15 mouse cellular contexts compared by ENCODE assay signal in genomic region chr2:163670872-163671594, GRCm38 (mm10). TPM values are rescaled to one million over a fixed set of nuclear protein-coding genes. Genes with fewer than 3 reads are reported as not detected.
DNase-seq lines count a peak whose midpoint lies in the region; ATAC-seq and TF ChIP-seq lines count a peak whose summit lies in the region.
"Had no signal": no experiment of that assay in that cellular context is flagged by ENCODE, and none has a peak within 500 bp of the region (broad histone marks: within the 10 kb centered on the region; RNA-seq: fewer than 3 reads in every experiment).

No protein-coding gene starts in this region.

- no peaks in the 10 kb centered on the region for H3K9me3 ChIP-seq in lung, embryonic 15.5 days
- H3K9me3 ChIP-seq in liver, postnatal 0 days (ENCODE audit: low read length): no peaks in the 10 kb centered on the region
- no peaks in the 10 kb centered on the region for H3K9me3 ChIP-seq in stomach, postnatal 0 days (ENCODE audit: control insufficient read depth, low read length)
- H3K9me3 ChIP-seq: embryonic facial prominence, embryonic 15.5 days; limb, embryonic 15.5 days; megakaryocyte, embryonic 14.5 days had no signal

- no peak overlapping the region for H3K4me2 ChIP-seq in lung, embryonic 15.5 days
- no peak overlapping the region for H3K4me2 ChIP-seq in liver, postnatal 0 days (ENCODE audit: low read depth, low read length)
- no peak overlapping the region for H3K4me2 ChIP-seq in stomach, postnatal 0 days (replicated peaks; ENCODE audit: low read depth)
- H3K4me2 ChIP-seq: embryonic facial prominence, embryonic 15.5 days; limb, embryonic 15.5 days had no signal

- no peak overlapping the region; the same call in 1 of the 2 replicates for H3K27ac ChIP-seq in kidney, adult 2 months (ENCODE audit: insufficient read depth, low read depth, low read length)
- peak overlapping the region; percentile 69 for H3K27ac ChIP-seq in lung, embryonic 15.5 days
- H3K27ac ChIP-seq in liver, postnatal 0 days (ENCODE audit: low read depth): peak overlapping the region; percentile 29; the same call in 1 of the 2 replicates
- H3K27ac ChIP-seq in stomach, postnatal 0 days (replicated peaks): peak overlapping the region; percentile 75
- H3K27ac ChIP-seq: embryonic facial prominence, embryonic 15.5 days; hindbrain, postnatal 0 days; limb, embryonic 15.5 days had no signal

- TF ChIP-seq CTCF in kidney, adult 2 months (conservative IDR thresholded peaks at IDR 0.05; ENCODE audit: insufficient read depth, insufficient read length, low read depth, low read length): no peak
- no peak for TF ChIP-seq CTCF in liver, postnatal 0 days (IDR thresholded peaks at IDR 0.05; ENCODE audit: low read depth)
- no peak for TF ChIP-seq CTCF in stomach, postnatal 0 days (IDR thresholded peaks at IDR 0.05; ENCODE audit: low read depth)

- ATAC-seq in lung, embryonic 15.5 days (ENCODE audit: borderline replicate concordance, extremely low read depth, low FRiP score, low TSS enrichment): no peak
- ATAC-seq in liver, postnatal 0 days: no peak
- ATAC-seq in stomach, postnatal 0 days (ENCODE audit: low FRiP score, low TSS enrichment): no peak
- ATAC-seq: CD4-positive, CD25-positive, alpha-beta regulatory T cell, adult 4 months; hindbrain, postnatal 0 days had no signal

- no peak for TF ChIP-seq POLR2A in kidney, adult 2 months (IDR thresholded peaks at IDR 0.05; ENCODE audit: low read depth, low read length)

- WGBS in kidney, adult 2 months: 70% methylated on average over 11 of the region's 11 CpGs
- 50% methylated on average over 11 of the region's 11 CpGs for WGBS in lung, embryonic 15.5 days
- 75% methylated on average over 11 of the region's 11 CpGs for WGBS in liver, postnatal 0 days (ENCODE audit: insufficient replicate concordance)
- 49% methylated on average over 11 of the region's 11 CpGs for WGBS in stomach, postnatal 0 days

- peaks cover 10% of the 10 kb centered on the region for H3K4me1 ChIP-seq in kidney, adult 2 months (ENCODE audit: control insufficient read depth, insufficient read depth, low read length)
- H3K4me1 ChIP-seq in lung, embryonic 15.5 days: peaks cover 25% of the 10 kb centered on the region
- peaks cover 19% of the 10 kb centered on the region for H3K4me1 ChIP-seq in liver, postnatal 0 days (ENCODE audit: insufficient read depth)
- peaks cover 5% of the 10 kb centered on the region; the same call in 1 of the 2 replicates for H3K4me1 ChIP-seq in stomach, postnatal 0 days (replicated peaks; ENCODE audit: control insufficient read depth, insufficient read depth)

- no peak overlapping the region for H3K9ac ChIP-seq in lung, embryonic 15.5 days
- H3K9ac ChIP-seq in liver, postnatal 0 days (replicated peaks): no peak overlapping the region
- no peak overlapping the region for H3K9ac ChIP-seq in stomach, postnatal 0 days (ENCODE audit: low read length)
- H3K9ac ChIP-seq: embryonic facial prominence, embryonic 15.5 days; limb, embryonic 15.5 days had no signal

- H3K27me3 ChIP-seq in kidney, adult 2 months (replicated peaks; ENCODE audit: control insufficient read depth, insufficient read depth, low read length): no peaks in the 10 kb centered on the region
- no peaks in the 10 kb centered on the region for H3K27me3 ChIP-seq in lung, embryonic 15.5 days
- no peaks in the 10 kb centered on the region for H3K27me3 ChIP-seq in liver, postnatal 0 days (ENCODE audit: insufficient read depth, low read length)
- no peaks in the 10 kb centered on the region for H3K27me3 ChIP-seq in stomach, postnatal 0 days (ENCODE audit: control insufficient read depth, insufficient read depth, low read length)
- H3K27me3 ChIP-seq: embryonic facial prominence, embryonic 15.5 days; limb, embryonic 15.5 days; megakaryocyte, embryonic 14.5 days had no signal

- H3K36me3 ChIP-seq in kidney, adult 2 months (ENCODE audit: control insufficient read depth, insufficient read depth, low read length): no peaks in the 10 kb centered on the region
- H3K36me3 ChIP-seq in lung, embryonic 15.5 days: no peaks in the 10 kb centered on the region
- 0 out of 2 replicates have a peak, but pooled peaks cover 3% of the 10 kb centered on the region for H3K36me3 ChIP-seq in liver, postnatal 0 days (replicated peaks; ENCODE audit: insufficient read depth, low read length)
- no peaks in the 10 kb centered on the region for H3K36me3 ChIP-seq in stomach, postnatal 0 days (ENCODE audit: control insufficient read depth, insufficient read depth, low read length)
- H3K36me3 ChIP-seq: embryonic facial prominence, embryonic 15.5 days; limb, embryonic 15.5 days had no signal

- H3K4me3 ChIP-seq in kidney, adult 2 months (ENCODE audit: insufficient read depth, low read depth, low read length): no peak overlapping the region
- H3K4me3 ChIP-seq in lung, embryonic 15.5 days: no peak overlapping the region
- no peak overlapping the region for H3K4me3 ChIP-seq in liver, postnatal 0 days (ENCODE audit: low read depth, low read length)
- no peak overlapping the region for H3K4me3 ChIP-seq in stomach, postnatal 0 days (ENCODE audit: low read depth, low read length)
- H3K4me3 ChIP-seq: embryonic facial prominence, embryonic 15.5 days; limb, embryonic 15.5 days; megakaryocyte, embryonic 14.5 days had no signal

- DNase-seq in kidney, adult 2 months: peak; percentile 54
- no peak for DNase-seq in kidney, adult 18-20 months
- no peak for DNase-seq in lung, adult 18-20 months
- DNase-seq in liver, postnatal 0 days: no peak
- DNase-seq in stomach, postnatal 0 days (ENCODE audit: low spot score): no peak
- DNase-seq in frontal cortex, postnatal 10 days (ENCODE audit: low spot score in 2 of 2): no peak
- DNase-seq: adrenal gland, adult 8-10 months; cerebellum, adult 18-20 months; kidney, adult 9 months had no signal

- no peak for TF ChIP-seq EP300 in liver, postnatal 0 days (IDR thresholded peaks at IDR 0.05; ENCODE audit: low read depth)
- no peak for TF ChIP-seq EP300 in stomach, postnatal 0 days (optimal IDR thresholded peaks at IDR 0.05)

RNA-seq across cellular contexts. Expression of gene Pkig, which starts 12.8 kb away (rescaled TPM):
- polyA plus RNA-seq in kidney, adult 2 months (2012; rRNA removed): 100 and 107 TPM in 2 replicates
- 134 TPM in 2 replicates for polyA plus RNA-seq in lung, embryonic 15.5 days (2015; fragmentation: Nextera tagmentation; extraction: Ambion mirVana)
- polyA plus RNA-seq in liver, postnatal 0 days (2015; fragmentation: Nextera tagmentation; extraction: Ambion mirVana): 84.9 and 85.0 TPM in 2 replicates
- polyA plus RNA-seq in stomach, postnatal 0 days (2015; fragmentation: Nextera tagmentation; extraction: Ambion mirVana): 60.9 and 66.3 TPM in 2 replicates

RNA-seq across cellular contexts. Expression of gene Serinc3, which starts 26.1 kb away (rescaled TPM):
- polyA plus RNA-seq in kidney, adult 2 months (2012; rRNA removed): 340 and 357 TPM in 2 replicates
- 55.8 and 59.1 TPM in 2 replicates for polyA plus RNA-seq in lung, embryonic 15.5 days (2015; fragmentation: Nextera tagmentation; extraction: Ambion mirVana)
- polyA plus RNA-seq in liver, postnatal 0 days (2015; fragmentation: Nextera tagmentation; extraction: Ambion mirVana): 79.9 and 92.7 TPM in 2 replicates
- polyA plus RNA-seq in stomach, postnatal 0 days (2015; fragmentation: Nextera tagmentation; extraction: Ambion mirVana): 35.8 and 36.4 TPM in 2 replicates
